ENCODE assay signal across 20 mouse cellular contexts in the genomic region with DNA sequence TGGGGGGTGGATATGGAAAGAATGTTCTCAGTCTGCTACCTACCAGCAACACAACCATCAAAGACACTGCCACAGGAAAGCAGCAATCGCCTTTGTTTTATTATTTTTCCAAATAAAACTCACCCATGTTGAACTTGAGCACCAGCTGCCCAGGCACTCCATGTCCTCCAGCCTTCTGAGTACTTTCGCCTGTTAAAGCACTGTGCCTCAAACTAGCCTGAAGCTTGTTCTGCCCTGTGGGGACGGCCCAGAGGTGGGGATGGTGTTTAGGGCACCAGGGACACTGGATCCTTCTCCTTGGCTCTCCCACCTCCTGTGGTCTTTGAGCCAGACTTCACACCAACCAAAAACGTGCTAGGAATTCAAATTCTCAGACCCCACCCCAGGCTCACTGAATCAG.
"Had no signal": no experiment of that assay in that cellular context is flagged by ENCODE, and none has a peak within 500 bp of the region (broad histone marks: within the 10 kb centered on the region; RNA-seq: fewer than 3 reads in every experiment).

No protein-coding gene starts in this region.

- DNase-seq: liver; lung, adult 18-20 months; lung, postnatal 10 days; lung, postnatal 36 days; retina, postnatal 1 day; right cerebral cortex, postnatal 25 days; spleen, adult 18-20 months; thymus, postnatal 25 days had no signal

- ATAC-seq: intestine, embryonic 15.5 days; liver, embryonic 12.5 days; midbrain, embryonic 13.5 days; midbrain, embryonic 16.5 days had no signal

- H3K27me3 ChIP-seq: intestine, embryonic 15.5 days; limb, embryonic 12.5 days; liver, embryonic 12.5 days; liver, embryonic 15.5 days; lung, embryonic 15.5 days; megakaryocyte, embryonic 14.5 days; midbrain, embryonic 13.5 days; neural tube, embryonic 13.5 days; stomach, embryonic 15.5 days had no signal

- H3K9me3 ChIP-seq: intestine, embryonic 15.5 days; limb, embryonic 12.5 days; liver, embryonic 12.5 days; liver, embryonic 15.5 days; lung, embryonic 15.5 days; midbrain, embryonic 10.5 days; midbrain, embryonic 13.5 days; neural tube, embryonic 13.5 days; stomach, embryonic 15.5 days had no signal

- H3K27ac ChIP-seq: intestine, embryonic 15.5 days; limb, embryonic 12.5 days; liver, embryonic 12.5 days; liver, embryonic 15.5 days; lung, embryonic 15.5 days; midbrain, embryonic 10.5 days; midbrain, embryonic 13.5 days; neural tube, embryonic 13.5 days; stomach, embryonic 15.5 days had no signal

- H3K4me1 ChIP-seq: intestine, embryonic 15.5 days; limb, embryonic 12.5 days; liver, embryonic 12.5 days; liver, embryonic 15.5 days; lung, embryonic 15.5 days; megakaryocyte, embryonic 14.5 days; midbrain, embryonic 13.5 days; neural tube, embryonic 13.5 days; stomach, embryonic 15.5 days had no signal

- H3K4me3 ChIP-seq: intestine, embryonic 15.5 days; limb, embryonic 12.5 days; liver, embryonic 12.5 days; liver, embryonic 15.5 days; lung, embryonic 15.5 days; megakaryocyte, embryonic 14.5 days; midbrain, embryonic 10.5 days; midbrain, embryonic 13.5 days; myocyte; neural tube, embryonic 13.5 days; stomach, embryonic 15.5 days had no signal

- H3K36me3 ChIP-seq: intestine, embryonic 15.5 days; limb, embryonic 12.5 days; liver, embryonic 12.5 days; liver, embryonic 15.5 days; lung, embryonic 15.5 days; midbrain, embryonic 10.5 days; midbrain, embryonic 13.5 days; neural tube, embryonic 13.5 days; stomach, embryonic 15.5 days had no signal

- H3K9ac ChIP-seq: intestine, embryonic 15.5 days; limb, embryonic 12.5 days; liver, embryonic 12.5 days; liver, embryonic 15.5 days; lung, embryonic 15.5 days; midbrain, embryonic 13.5 days; neural tube, embryonic 13.5 days; stomach, embryonic 15.5 days had no signal

- H3K4me2 ChIP-seq: intestine, embryonic 15.5 days; limb, embryonic 12.5 days; liver, embryonic 12.5 days; liver, embryonic 15.5 days; lung, embryonic 15.5 days; midbrain, embryonic 13.5 days; neural tube, embryonic 13.5 days; stomach, embryonic 15.5 days had no signal
